Mouse (Mus musculus) limb, embryonic 14.5 days (tissue): ENCODE results near the gene Cops4. TPM values are rescaled to one million over a fixed set of nuclear protein-coding genes. Genes with fewer than 3 reads are reported as not detected.

Experiments
- ATAC-seq: fragments of 200-750 bp; cut with Nextera tagmentation; 2 replicates; pipeline ENCODE4 v1.8.0; 2017; ENCODE audit warnings: low read depth, moderate number of reproducible peaks, moderate TSS enrichment; ENCODE audit not compliant: low FRiP score
- DNase-seq: peaks from one replicate; pipeline ENCODE4 v3.0.0-alpha.2; 2015; ENCODE audit warnings: low spot score
- H3K27ac ChIP-seq: fragments of 300-500 bp; sonication (generic); replicated peaks from 2 replicates; pipeline ENCODE4 v1.5.1; 2014; ENCODE audit warnings: low read depth, mild to moderate bottlenecking, low read length, moderate library complexity, mixed read lengths
- H3K27me3 ChIP-seq: fragments of 300-500 bp; sonication (generic); 2 replicates; pipeline ENCODE4 v1.6.1; 2014; ENCODE audit warnings: low read length, mixed read lengths; ENCODE audit not compliant: control insufficient read depth, insufficient read depth
- H3K36me3 ChIP-seq: fragments of 300-500 bp; sonication (generic); 2 replicates; pipeline ENCODE4 v1.6.1; 2014; ENCODE audit warnings: mild to moderate bottlenecking, low read length, moderate library complexity, mixed read lengths; ENCODE audit not compliant: control insufficient read depth, insufficient read depth
- H3K4me1 ChIP-seq: fragments of 300-500 bp; sonication (generic); 2 replicates; pipeline ENCODE4 v1.6.1; 2014; ENCODE audit warnings: antibody characterized with exemption, low read length, mixed read lengths; ENCODE audit not compliant: control insufficient read depth, insufficient read depth
- H3K4me2 ChIP-seq: fragments of 300-500 bp; sonication (generic); replicated peaks from 2 replicates; pipeline ENCODE4 v1.6.1; 2014; ENCODE audit warnings: low read depth, mild to moderate bottlenecking, low read length, moderate library complexity; ENCODE audit not compliant: severe bottlenecking
- H3K4me3 ChIP-seq: fragments of 300-500 bp; sonication (generic); replicated peaks from 2 replicates; pipeline ENCODE4 v1.5.1; 2014; ENCODE audit warnings: low read length
- H3K9ac ChIP-seq: fragments of 300-500 bp; sonication (generic); 2 replicates; pipeline ENCODE4 v1.6.1; 2014; ENCODE audit warnings: mild to moderate bottlenecking, low read depth, low read length, moderate library complexity; ENCODE audit not compliant: severe bottlenecking
- H3K9me3 ChIP-seq: fragments of 300-500 bp; sonication (generic); 2 replicates; pipeline ENCODE4 v1.6.1; 2016; ENCODE audit warnings: low read length; ENCODE audit not compliant: control insufficient read depth
- POLR2A ChIP-seq: fragments of 200-500 bp; IDR thresholded peaks from 2 replicates; pipeline ENCODE4 v1.8.0; 2012; ENCODE audit warnings: inconsistent platforms, mild to moderate bottlenecking, moderate library complexity, borderline replicate concordance; ENCODE audit not compliant: insufficient read depth, insufficient read length; ENCODE audit errors: extremely low read depth
- WGBS: fragments of 180-500 bp; shearing (Covaris S2); extraction: QIAGEN DNeasy Blood & Tissue Kit; methylation state at CpG from one replicate; pipeline ENCODE4 v1.1.7; 2014; 5-methylcytosine and 5-hydroxymethylcytosine counted together
- polyA plus RNA-seq, 2 experiments: library from polyadenylated mRNA; depleted of rRNA in 1 of 2; stranded (reverse) in 1 of 2; unstranded in 1 of 2; fragments of >200 nt; fragmentation: Nextera tagmentation in 1 of 2; extraction: Ambion mirVana in 1 of 2; gene quantifications; 2 replicates each; pipeline versions ENCODE4 v1.2.1 to v1.2.3; 2012 to 2014

Gene Cops4
- polyA plus RNA-seq (2012; rRNA removed) (72.6 and 84.3 TPM in 2 replicates), polyA plus RNA-seq (2014; fragmentation: Nextera tagmentation; extraction: Ambion mirVana) (197 TPM in 2 replicates)

DNA sequence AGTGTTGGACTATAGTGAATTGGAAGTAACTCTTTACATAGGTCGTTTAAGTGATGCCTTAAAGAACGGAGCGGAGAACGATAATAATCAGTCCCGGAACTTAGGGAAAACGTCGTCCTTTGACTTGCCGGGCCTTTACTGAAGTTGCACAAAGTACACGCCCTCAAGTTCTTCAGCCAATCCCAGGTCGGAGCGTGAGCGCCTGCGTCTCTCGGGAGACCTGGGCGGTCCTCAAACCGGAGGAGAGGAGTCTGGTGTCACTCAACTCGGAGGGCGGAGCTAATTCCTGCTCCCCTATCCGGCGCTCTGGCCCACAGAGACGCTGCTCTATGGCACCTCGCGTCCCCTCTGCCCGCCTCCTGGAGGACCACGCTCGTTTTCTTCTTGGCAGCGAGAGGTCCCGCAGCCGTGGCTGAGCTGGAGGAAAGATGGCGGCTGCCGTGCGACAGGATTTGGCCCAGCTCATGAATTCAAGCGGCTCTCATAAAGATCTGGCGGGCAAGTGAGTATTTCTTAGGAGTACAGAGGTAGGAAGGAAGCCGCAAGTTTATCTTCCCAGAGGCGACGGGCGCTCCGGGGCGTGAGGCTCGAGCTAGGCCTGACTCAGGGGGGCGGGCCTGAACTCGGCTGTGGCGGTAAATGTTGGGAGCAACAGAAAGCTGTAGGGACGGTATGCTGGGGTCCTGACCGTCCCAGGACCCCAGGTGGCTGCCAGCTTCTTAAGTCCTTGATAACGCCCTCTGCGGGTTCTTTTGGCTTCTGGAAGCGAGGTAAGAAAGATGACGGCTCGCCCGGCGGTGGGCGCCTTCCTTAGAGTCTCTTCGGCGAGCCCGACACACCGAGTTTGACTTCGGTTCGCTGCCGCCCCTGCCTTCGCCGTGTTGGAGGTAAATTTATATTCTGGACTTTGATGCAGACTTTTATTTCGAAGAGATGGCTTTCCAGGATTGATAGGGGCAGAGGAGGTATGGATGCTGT lies at the start of gene Cops4:
Gene Cops4, plus strand, starts transcription at position 261 of the 978 bp plus-strand sequence.
- peak; percentile 84; the same call in 1 of the 2 replicates for TF ChIP-seq POLR2A
- Histone ChIP-seq H3K4me3 (peak within 1 kb of the TSS; percentile 87), H3K9ac (peak within 1 kb of the TSS; percentile 94), H3K4me1 (peaks cover 13% of the 10 kb centered on the region), H3K4me2 (peak within 1 kb of the TSS; percentile 53), H3K27ac (peak within 1 kb of the TSS; percentile 74), H3K27me3 (no peaks in the 10 kb centered on the region), H3K9me3 (no peaks in the 10 kb centered on the region), H3K36me3 (peaks cover 3% of the 10 kb centered on the region; the same call in 1 of the 2 replicates)
- under 1% methylated on average over 64 of the region's 64 CpGs for WGBS
- DNase-seq: peak; percentile 100
- ATAC-seq: peak; percentile 100

DNA sequence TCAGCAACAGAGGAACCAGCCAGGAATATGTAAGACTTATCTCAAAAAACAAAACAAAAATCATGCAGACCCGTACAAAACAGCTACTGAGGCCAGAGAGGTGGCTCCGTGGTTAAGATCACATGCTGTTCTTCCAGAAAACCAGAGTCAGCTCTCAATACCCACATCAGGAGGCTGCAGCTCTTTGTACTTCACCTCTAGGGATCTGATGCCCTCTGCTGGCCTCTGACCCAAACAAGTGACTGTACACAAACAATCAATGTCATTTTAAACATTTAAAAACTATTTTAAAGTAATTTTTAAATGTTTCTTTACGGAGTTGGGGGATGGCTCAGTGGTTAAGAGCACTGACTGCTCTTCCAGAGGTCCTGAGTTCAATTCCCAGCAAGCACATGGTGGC lies 41.8 kb upstream of the Cops4 start:
- Histone ChIP-seq H3K27me3 (no peaks in the 10 kb centered on the region), H3K27ac (no peak overlapping the region), H3K9me3 (no peaks in the 10 kb centered on the region), H3K36me3 (peaks cover 17% of the 10 kb centered on the region), H3K4me1 (no peaks in the 10 kb centered on the region), H3K4me3 (no peak overlapping the region), H3K9ac (no peak overlapping the region), H3K4me2 (no peak overlapping the region)
- no peak for TF ChIP-seq POLR2A
- ATAC-seq: no peak
- no peak for DNase-seq
- WGBS: 84% methylated on average over 3 of the region's 3 CpGs

DNA sequence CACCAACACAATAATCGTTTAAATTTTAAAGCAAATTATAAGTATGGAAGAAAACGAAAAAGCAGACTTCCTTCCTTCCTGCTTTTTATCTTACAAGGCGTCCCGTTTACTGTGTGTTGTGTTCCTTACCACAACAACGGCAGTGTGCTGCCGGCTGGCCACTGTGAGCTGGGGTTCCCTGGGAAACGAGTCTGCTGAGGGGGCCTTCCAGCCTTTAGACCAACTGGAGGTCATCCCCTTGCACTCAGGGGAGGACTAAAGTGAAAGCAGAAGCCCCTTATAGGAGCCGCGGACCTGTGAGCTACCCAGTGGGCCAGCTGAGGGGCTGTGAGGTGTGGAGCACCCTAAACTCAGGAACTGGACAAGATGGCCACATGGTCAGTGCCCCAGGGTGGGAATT lies 40.5 kb upstream of the Cops4 start:
- Histone ChIP-seq H3K4me2 (no peak overlapping the region), H3K27me3 (no peaks in the 10 kb centered on the region), H3K27ac (no peak overlapping the region), H3K9me3 (no peaks in the 10 kb centered on the region), H3K4me1 (no peaks in the 10 kb centered on the region), H3K36me3 (peaks cover 17% of the 10 kb centered on the region), H3K9ac (no peak overlapping the region), H3K4me3 (no peak overlapping the region)
- TF ChIP-seq POLR2A: no peak
- no peak for DNase-seq
- 91% methylated on average over 9 of the region's 9 CpGs for WGBS
- no peak for ATAC-seq

DNA sequence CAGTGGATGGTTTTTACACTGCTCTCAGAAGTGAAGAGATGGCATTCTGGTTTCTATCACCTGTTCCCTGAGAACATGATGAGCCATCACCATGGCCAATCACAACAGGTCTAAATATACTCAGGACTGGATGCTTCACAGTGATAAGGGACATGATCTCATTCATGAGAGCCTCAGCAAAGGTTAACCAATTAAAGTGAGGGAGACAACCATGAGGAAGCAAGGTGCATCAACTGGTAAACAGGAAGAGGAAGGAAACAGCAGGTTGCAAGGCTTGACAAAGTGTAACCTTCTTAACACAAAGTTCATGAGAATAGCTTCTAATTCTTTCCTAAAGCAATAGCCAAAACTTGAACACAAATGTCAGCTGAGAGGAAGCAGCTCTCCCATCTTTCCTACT lies 34.5 kb upstream of the Cops4 start:
- H3K4me3 ChIP-seq: no peak overlapping the region
- no peaks in the 10 kb centered on the region for H3K4me1 ChIP-seq
- H3K36me3 ChIP-seq: peaks cover 14% of the 10 kb centered on the region
- H3K9ac ChIP-seq: no peak overlapping the region
- DNase-seq (no peak), ATAC-seq (no peak)
- no peak overlapping the region for H3K4me2 ChIP-seq
- H3K27ac ChIP-seq: no peak overlapping the region
- H3K9me3 ChIP-seq: no peaks in the 10 kb centered on the region
- no peak for TF ChIP-seq POLR2A
- H3K27me3 ChIP-seq: no peaks in the 10 kb centered on the region

DNA sequence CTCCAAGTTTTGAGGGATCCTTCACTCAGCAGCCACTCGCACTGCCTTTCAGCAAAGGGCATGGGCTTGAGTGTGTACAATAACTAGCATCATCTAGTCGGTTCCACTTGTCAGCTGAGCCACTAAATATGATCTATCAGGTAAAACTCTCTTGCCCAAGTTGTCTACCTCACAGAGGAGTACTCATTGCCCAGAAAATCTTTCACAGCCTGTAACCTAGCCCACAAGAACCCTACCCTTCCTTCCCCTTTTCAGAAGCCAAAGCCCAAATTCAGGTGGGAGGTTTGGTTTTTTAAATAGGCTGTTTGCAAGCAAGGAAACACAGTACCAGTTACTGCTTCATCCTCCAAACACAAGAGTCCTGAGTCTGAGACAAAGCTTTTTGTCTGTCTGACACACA lies 31.0 kb upstream of the Cops4 start:
- Histone ChIP-seq H3K9ac (no peak overlapping the region), H3K9me3 (no peaks in the 10 kb centered on the region), H3K36me3 (peaks cover 14% of the 10 kb centered on the region), H3K27me3 (no peaks in the 10 kb centered on the region), H3K4me3 (no peak overlapping the region), H3K27ac (no peak overlapping the region), H3K4me1 (no peaks in the 10 kb centered on the region), H3K4me2 (no peak overlapping the region)
- WGBS: 89% methylated on average over 2 of the region's 2 CpGs
- no peak for ATAC-seq
- DNase-seq: no peak
- no peak for TF ChIP-seq POLR2A
